Mouse (Mus musculus): ENCODE measurements around the gene Gm8693. TPM values are rescaled to one million over a fixed set of nuclear protein-coding genes. Genes with fewer than 3 reads are reported as not detected.
"Not testable (repeated sequence)": the region's sequence is repeated elsewhere in the genome, so short reads cannot be mapped to it uniquely, and the experiment has no call there.

Gene Gm8693
- not detected in 3 replicates for total RNA-seq (2017)

- ATAC-seq (replicated peaks; ENCODE audit: insufficient number of reproducible peaks, low FRiP score, low TSS enrichment, poor library complexity, severe bottlenecking): not testable (repeated sequence)
Measured at GRCm38 (mm10) chr7:22692217-22692616, at the start of gene Gm8693. TSS of gene Gm8693 (minus strand) at chr7:22692317.

- not testable (repeated sequence) for ATAC-seq (replicated peaks; ENCODE audit: insufficient number of reproducible peaks, low FRiP score, low TSS enrichment, poor library complexity, severe bottlenecking)
Measured at GRCm38 (mm10) chr7:22719610-22720009, 27.5 kb upstream of the Gm8693 start, which contains the start of gene Gm4567. TSS of gene Gm4567 (minus strand) at chr7:22719710.

- not testable (repeated sequence) for ATAC-seq (replicated peaks; ENCODE audit: insufficient number of reproducible peaks, low FRiP score, low TSS enrichment, poor library complexity, severe bottlenecking)
Measured at GRCm38 (mm10) chr7:22657718-22658117, 34.4 kb downstream of the Gm8693 start, which contains the start of gene Vmn1r155. TSS of gene Vmn1r155 (plus strand) at chr7:22658018.

Other genes with a start within 250 kb of the Gm8693 start
- not detected in 3 replicates for gene Gm10665, start 228.2 kb downstream of the Gm8693 start, total RNA-seq (2017)
- gene Vmn1r151, start 192.6 kb downstream of the Gm8693 start, total RNA-seq (2017): not detected in 3 replicates
- gene Vmn1r152, start 169.3 kb downstream of the Gm8693 start, total RNA-seq (2017): not detected in 3 replicates
- gene Gm8677, start 157.4 kb downstream of the Gm8693 start, total RNA-seq (2017): not detected in 3 replicates
- gene Gm4201, start 127.0 kb downstream of the Gm8693 start, total RNA-seq (2017): not detected in 3 replicates
- not detected in 3 replicates for gene Gm4565, start 104.2 kb downstream of the Gm8693 start, total RNA-seq (2017)
- not detected in 3 replicates for gene Vmn1r155, start 34.3 kb downstream of the Gm8693 start, total RNA-seq (2017)
- gene Gm4567, start 27.4 kb upstream of the Gm8693 start, total RNA-seq (2017): not detected in 3 replicates
- not detected in 3 replicates for gene Vmn1r157, start 69.4 kb upstream of the Gm8693 start, total RNA-seq (2017)
- gene Vmn1r158, start 98.5 kb upstream of the Gm8693 start, total RNA-seq (2017): not detected in 3 replicates
- gene Vmn1r159, start 151.3 kb upstream of the Gm8693 start, total RNA-seq (2017): not detected in 3 replicates
- not detected in 3 replicates for gene Vmn1r160, start 178.9 kb upstream of the Gm8693 start, total RNA-seq (2017)

All from monocyte, adult 5-6 weeks (primary cell).